Mouse (Mus musculus) ES-E14 (cell line): ENCODE measurements around the gene Hsdl2.

Source experiments
- CHD2 ChIP-seq: IDR thresholded peaks from 2 replicates; pipeline ENCODE4 v1.6.1; 2014; ENCODE audit warnings: mild to moderate bottlenecking, low read depth, low read length, inconsistent platforms
- HCFC1 ChIP-seq: IDR thresholded peaks from 2 replicates; pipeline ENCODE4 v1.6.1; 2012; ENCODE audit warnings: low read length, inconsistent platforms, borderline replicate concordance; ENCODE audit not compliant: insufficient read depth
- MAFK ChIP-seq: IDR thresholded peaks from 2 replicates; pipeline ENCODE4 v1.6.1; 2014; ENCODE audit warnings: mild to moderate bottlenecking, low read depth, low read length, inconsistent platforms; ENCODE audit not compliant: insufficient read depth
- ZC3H11A ChIP-seq: IDR thresholded peaks from 2 replicates; pipeline ENCODE4 v1.6.1; 2012; ENCODE audit warnings: low read depth, mild to moderate bottlenecking, inconsistent platforms, low read length, borderline replicate concordance
- ZNF384 ChIP-seq: IDR thresholded peaks from 2 replicates; pipeline ENCODE4 v1.6.1; 2012; ENCODE audit warnings: low read depth, low read length, inconsistent platforms

DNA sequence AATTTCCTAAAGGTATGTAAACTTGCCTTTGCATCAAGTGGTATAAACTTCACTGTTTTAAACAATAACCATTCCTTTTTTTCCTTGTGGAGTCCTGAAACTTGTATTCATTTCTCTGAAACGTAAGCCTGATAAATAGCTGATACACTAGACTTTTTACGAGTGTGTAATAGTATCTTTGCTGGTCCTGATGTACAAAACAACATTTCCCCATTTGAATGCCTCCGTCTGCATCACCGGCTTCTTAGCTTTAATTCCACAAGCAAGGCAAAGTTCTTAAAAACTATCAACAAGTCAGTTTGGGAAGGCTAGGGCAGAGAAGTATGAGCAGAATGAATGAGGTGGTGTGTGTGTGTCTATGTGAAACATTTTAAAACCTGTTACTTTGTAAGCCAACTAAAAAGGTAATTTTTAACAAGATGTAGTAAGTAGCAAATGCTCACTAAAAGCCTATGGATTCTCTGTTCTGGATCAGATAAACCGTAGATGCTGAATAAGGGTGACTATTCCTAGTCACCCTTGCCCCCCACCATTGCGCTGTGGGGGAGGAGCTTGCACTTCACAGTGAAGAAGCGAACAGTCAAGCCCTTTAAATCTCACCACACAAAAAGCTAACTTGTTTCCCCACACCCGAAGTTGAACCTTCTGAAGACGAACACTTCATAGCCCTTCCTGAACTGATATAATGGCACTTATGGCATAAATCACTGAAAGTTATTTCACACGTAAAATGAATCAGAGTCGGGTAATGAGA, 34.0 kb upstream of the Hsdl2 start:
- no peak for TF ChIP-seq HCFC1
- no peak for TF ChIP-seq ZC3H11A
- TF ChIP-seq MAFK, result no peak
- no peak for TF ChIP-seq CHD2
- TF ChIP-seq ZNF384, result no peak
